Mouse (Mus musculus) neutrophil, adult 83 days (primary cell): ENCODE results near the gene Gjd3. TPM values are rescaled to one million over a fixed set of nuclear protein-coding genes. Genes with fewer than 3 reads are reported as not detected.

Experiments used
- total RNA-seq, 2 experiments: library from RNA; stranded (reverse); gene quantifications; one replicate each; pipeline ENCODE4 v1.2.4; 2023

The Gjd3 gene
- total RNA-seq = not detected

DNA sequence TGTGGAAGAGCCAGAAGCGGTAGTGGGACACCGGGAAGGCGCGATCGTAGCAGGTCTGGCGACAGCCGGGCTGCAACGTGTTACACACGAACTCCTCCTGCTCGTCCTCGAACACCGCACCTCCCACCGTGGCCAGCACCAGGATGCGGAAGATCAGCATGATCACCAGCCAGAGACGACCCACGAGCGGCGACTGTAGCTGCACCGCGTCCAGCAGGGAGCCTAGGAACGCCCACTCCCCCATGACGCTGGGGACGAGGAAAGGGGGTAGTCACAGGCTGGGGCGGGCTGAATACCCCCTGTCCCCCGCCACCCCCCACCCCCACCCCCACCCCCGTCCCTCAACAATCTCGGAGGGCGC, at the start of gene Gjd3:
TSS of gene Gjd3 (minus strand) at position 244 of the 361 bp plus-strand sequence.

DNA sequence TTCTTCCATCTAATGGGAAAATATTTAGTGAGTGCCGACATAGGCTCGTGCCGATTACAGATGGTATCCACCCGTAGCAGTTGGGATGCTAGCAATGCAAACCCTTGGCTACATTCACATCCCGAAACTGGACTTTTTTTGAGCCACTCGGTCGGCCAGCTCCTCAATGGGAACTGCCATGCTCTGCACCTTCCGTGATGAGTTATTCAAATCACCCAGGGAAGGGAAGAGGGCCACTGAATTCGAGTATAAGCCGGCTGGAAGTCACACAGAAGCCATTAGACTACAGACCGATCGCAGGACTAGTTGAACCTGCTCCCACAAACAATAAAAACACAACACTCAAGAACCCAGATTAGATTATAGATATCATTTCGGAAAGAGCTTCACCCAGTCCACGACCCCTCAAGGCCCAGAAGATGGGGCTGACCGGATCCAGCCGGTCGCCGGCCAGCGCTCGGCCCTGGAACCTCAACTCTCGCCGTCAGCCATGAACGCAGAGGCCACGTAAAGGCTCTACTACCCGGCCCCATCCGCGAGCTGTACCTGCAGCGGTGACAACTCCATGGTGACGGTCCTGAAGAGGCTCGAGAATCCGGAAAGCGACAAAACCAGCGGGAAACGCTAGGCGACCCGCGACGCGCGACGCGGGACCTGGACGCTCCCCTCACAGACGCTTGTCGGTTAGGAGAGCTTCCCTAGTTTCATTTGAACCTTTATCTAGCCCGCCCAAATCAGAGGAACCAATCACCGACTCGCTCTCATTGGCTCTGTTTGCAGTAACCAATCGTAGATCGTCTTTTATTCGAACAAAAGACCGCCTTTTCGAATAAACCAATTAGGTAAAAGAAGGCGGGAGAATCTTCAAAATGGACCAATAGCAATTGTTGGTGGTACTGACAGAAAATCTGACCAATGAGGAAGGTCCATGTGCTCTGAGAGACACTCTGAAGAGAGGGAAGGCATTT, 41.0 kb upstream of the Gjd3 start, which contains the start of gene Top2a:
TSS of gene Top2a (minus strand) at position 690 of the 968 bp plus-strand sequence.

Other genes starting within 250 kb of the Gjd3 start
- 10 to 100 TPM; 24.3 to 28.2 TPM for gene Thra, start 242.4 kb downstream of the Gjd3 start, total RNA-seq
- 1 to 10 TPM in 1 of 2 experiments, under 1 TPM in 1; 0.68 to 1.1 TPM for gene Nr1d1, start 207.7 kb downstream of the Gjd3 start, total RNA-seq
- gene Msl1, start 187.5 kb downstream of the Gjd3 start, total RNA-seq = 100 to 1,000 TPM; 193 to 195 TPM
- gene Casc3, start 178.1 kb downstream of the Gjd3 start, total RNA-seq = 10 to 100 TPM; 50.6 to 51.9 TPM
- gene Rapgefl1, start 146.2 kb downstream of the Gjd3 start, total RNA-seq = under 1 TPM; 0.11 to 0.53 TPM
- 10 to 100 TPM; 26.3 to 31.6 TPM for gene Wipf2, start 119.4 kb downstream of the Gjd3 start, total RNA-seq
- 10 to 100 TPM; 26.4 to 33.3 TPM for gene Cdc6, start 75.2 kb downstream of the Gjd3 start, total RNA-seq
- 100 to 1,000 TPM; 105 to 125 TPM for gene Rara, start 55.2 kb downstream of the Gjd3 start, total RNA-seq
- gene Top2a, start 41.2 kb upstream of the Gjd3 start, total RNA-seq = 100 to 1,000 TPM; 283 to 298 TPM
- gene Igfbp4, start 58.2 kb upstream of the Gjd3 start, total RNA-seq = 10 to 100 TPM; 46.1 to 52.4 TPM
- gene Tns4, start 106.3 kb upstream of the Gjd3 start, total RNA-seq = 1 to 10 TPM; 3.1 to 5.6 TPM
- gene Ccr7, start 172.1 kb upstream of the Gjd3 start, total RNA-seq = under 1 TPM; 0.57 to 0.79 TPM
- 10 to 100 TPM; 51.2 to 64.4 TPM for gene Smarce1, start 248.0 kb upstream of the Gjd3 start, total RNA-seq